Mouse (Mus musculus) myocyte (in vitro differentiated cells): Measurements from ENCODE around the gene Ncor2.

Experiments used
- CEBPB ChIP-seq: IDR thresholded peaks from 2 replicates; pipeline ENCODE4 v1.6.1; 2011; ENCODE audit warnings: mild to moderate bottlenecking, moderate library complexity; ENCODE audit not compliant: poor library complexity, insufficient read depth, severe bottlenecking
- E2F4 ChIP-seq: IDR thresholded peaks from one replicate; pipeline ENCODE4 v1.6.1; 2011; ENCODE audit warnings: mild to moderate bottlenecking, control low read depth, moderate library complexity; ENCODE audit not compliant: insufficient read depth
- MAX ChIP-seq: IDR thresholded peaks from one replicate; pipeline ENCODE4 v1.6.1; 2011; ENCODE audit warnings: low read depth, mild to moderate bottlenecking, control low read depth
- MYOD1 ChIP-seq, 3 experiments: IDR thresholded peaks; one replicate each; pipeline ENCODE4 v1.6.1; 2011; ENCODE audit warnings: control low read depth in 2 of 3, low read depth in 2 of 3, mild to moderate bottlenecking in 2 of 3, moderate library complexity in 1 of 3; ENCODE audit not compliant: insufficient read length in 2 of 3, control insufficient read depth in 1 of 3
- MYOG ChIP-seq, 3 experiments: IDR thresholded peaks; one replicate each; pipeline ENCODE4 v1.6.1; 2011; ENCODE audit warnings: control low read depth in 2 of 3, low read depth in 2 of 3, mild to moderate bottlenecking in 2 of 3; ENCODE audit not compliant: insufficient read length in 2 of 3, control insufficient read depth in 1 of 3, insufficient read depth in 1 of 3
- POLR2A ChIP-seq: IDR thresholded peaks from one replicate; pipeline ENCODE4 v1.6.1; 2011; ENCODE audit warnings: low read depth, mild to moderate bottlenecking, control low read depth, moderate library complexity; ENCODE audit not compliant: insufficient read length
- POLR2AphosphoS2 ChIP-seq: IDR thresholded peaks from one replicate; pipeline ENCODE4 v1.6.1; 2011; ENCODE audit warnings: low read depth, control low read depth; ENCODE audit not compliant: insufficient read length
- TCF3 ChIP-seq: IDR thresholded peaks from one replicate; pipeline ENCODE4 v1.6.1; 2011; ENCODE audit warnings: low read depth, control low read depth; ENCODE audit not compliant: insufficient read length
- USF1 ChIP-seq: IDR thresholded peaks from one replicate; pipeline ENCODE4 v1.6.1; 2011; ENCODE audit warnings: low read depth, mild to moderate bottlenecking, control low read depth, moderate library complexity

- no peak for TF ChIP-seq CEBPB
- TF ChIP-seq POLR2A = no peak
- no peak for TF ChIP-seq MYOG (IDR thresholded peaks at IDR 0.05; ENCODE audit: control insufficient read depth in 1 of 3, insufficient read depth in 1 of 3, insufficient read length in 2 of 3, low read depth in 2 of 3)
- TF ChIP-seq MYOD1 (IDR thresholded peaks at IDR 0.05; ENCODE audit: control insufficient read depth in 1 of 3, insufficient read length in 2 of 3, low read depth in 2 of 3) = no peak
- no peak for TF ChIP-seq USF1
- TF ChIP-seq TCF3 = no peak
- no peak for TF ChIP-seq E2F4
- no peak for TF ChIP-seq MAX
- no peak for TF ChIP-seq POLR2AphosphoS2
These were observed 27.0 kb downstream of the Ncor2 start for GRCm38 (mm10) chr5:125151872-125152534.
